Mouse (Mus musculus): ENCODE results near the gene Igfbp6. TPM values are rescaled to one million over a fixed set of nuclear protein-coding genes. Genes with fewer than 3 reads are reported as not detected.
A peak's percentile ranks its signal among the peaks of the same experiment; 100 is the strongest.

Igfbp6 gene
- polyA plus RNA-seq, 1 experiment from 2014 or later: 0.05 TPM

DNA sequence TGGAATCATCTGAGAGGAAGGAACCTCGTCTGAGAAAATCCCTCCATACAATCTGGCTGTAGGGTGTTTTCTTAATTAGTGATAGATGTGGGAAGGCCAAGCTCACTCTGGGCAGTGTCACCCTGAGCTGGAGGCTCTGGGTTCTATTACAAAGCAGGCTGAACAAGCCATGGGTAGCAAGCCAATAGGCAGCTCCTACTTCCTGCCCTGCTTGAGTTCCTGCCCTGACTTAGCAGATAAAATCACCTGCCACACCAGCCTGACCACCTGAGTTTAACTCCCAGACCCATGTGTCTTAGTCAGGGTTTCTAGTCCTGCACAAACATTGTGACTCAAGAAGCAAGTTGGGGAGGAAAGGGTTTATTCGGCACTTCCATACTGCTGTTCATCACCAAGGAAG, 24.9 kb downstream of the Igfbp6 start:
- DNase-seq (ENCODE audit: low read depth, low spot score) (no peak), ATAC-seq (no peak)
- no peaks in the 10 kb centered on the region for H3K27me3 ChIP-seq
- in situ Hi-C loops (cut with MboI; ENCODE audit: low pct_unique_long_range_greater_than_20kb): no loop called here
- TF ChIP-seq CTCF (IDR thresholded peaks at IDR 0.05): no peak
- POLR2A ChIA-PET: no interaction called here
- CTCF ChIA-PET: interaction anchor here (1.1 kb wide), 1 partner anchor 9 kb away, joined by 4 read pairs; no protein-coding TSS in a partner anchor

DNA sequence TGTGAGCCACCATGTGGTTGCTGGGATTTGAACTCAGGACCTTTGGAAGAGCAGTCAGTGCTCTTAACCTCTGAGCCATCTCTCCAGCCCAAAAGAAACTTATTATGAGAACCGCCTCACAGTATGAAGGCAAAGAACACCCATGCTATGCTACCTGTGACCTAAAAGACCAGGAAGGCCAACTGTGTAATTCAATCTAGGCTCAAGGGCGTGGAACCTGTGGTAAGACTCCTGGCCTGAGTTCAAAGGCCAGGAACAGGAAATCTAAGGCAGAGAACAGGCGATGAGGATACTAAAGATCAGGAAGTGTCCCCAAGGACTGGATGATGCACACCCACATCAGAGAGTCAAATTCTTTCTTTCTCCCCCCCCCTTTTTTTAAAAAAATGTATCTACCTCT, 29.4 kb downstream of the Igfbp6 start:
- ATAC-seq (no peak), DNase-seq (ENCODE audit: low read depth, low spot score) (no peak)
- in situ Hi-C loops (cut with MboI; ENCODE audit: low pct_unique_long_range_greater_than_20kb): no loop called here
- CTCF ChIA-PET: no interaction called here
- no peaks in the 10 kb centered on the region for H3K27me3 ChIP-seq
- no peak for TF ChIP-seq CTCF (IDR thresholded peaks at IDR 0.05)
- POLR2A ChIA-PET: no interaction called here

DNA sequence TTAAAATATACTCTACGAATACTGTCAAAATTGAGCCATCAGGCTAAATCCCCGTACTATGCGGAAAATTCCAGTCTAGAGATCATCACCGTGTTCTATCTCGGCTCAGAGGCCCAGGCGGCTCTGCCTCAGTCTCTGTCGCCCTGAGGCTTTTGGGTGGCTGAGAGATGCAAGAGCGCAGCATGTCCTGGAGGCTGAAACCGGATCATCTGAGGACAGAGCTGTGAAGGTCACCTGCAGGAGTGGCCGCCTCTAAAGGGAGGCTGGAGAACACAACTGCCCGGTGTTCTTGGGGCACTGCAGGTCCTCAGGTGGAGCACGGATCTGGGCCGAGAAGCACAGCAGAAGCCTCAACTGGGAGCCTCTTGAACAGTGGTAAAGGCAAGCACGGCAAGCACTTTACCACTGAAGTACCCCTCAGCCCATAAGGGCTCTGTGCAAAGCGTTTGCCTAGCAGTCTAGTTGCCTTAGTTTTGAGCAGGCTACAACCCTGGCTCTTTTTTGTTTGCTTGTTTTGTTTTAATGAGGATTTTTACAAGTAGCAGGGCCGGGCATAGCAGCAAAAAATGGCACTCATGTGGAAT, 31.7 kb downstream of the Igfbp6 start:
- ChIA-PET POLR2A (interaction anchor here (1.1 kb wide), 2 partner anchors 10 to 31 kb away, joined by 3 to 4 read pairs; no protein-coding TSS in a partner anchor), CTCF (interaction anchor here (1.8 to 6.1 kb wide), 4 partner anchors 10 to 60 kb away, joined by 3 to 71 read pairs (median 10); no protein-coding TSS in a partner anchor)
- no peaks in the 10 kb centered on the region for H3K27me3 ChIP-seq
- in situ Hi-C loops (cut with MboI; ENCODE audit: low pct_unique_long_range_greater_than_20kb): loop anchor here (5.0 kb wide), 1 partner anchor 46 kb away; no protein-coding TSS in a partner anchor
- ATAC-seq: no peak
- TF ChIP-seq CTCF (IDR thresholded peaks at IDR 0.05): no peak
- DNase-seq (ENCODE audit: low read depth, low spot score): no peak

DNA sequence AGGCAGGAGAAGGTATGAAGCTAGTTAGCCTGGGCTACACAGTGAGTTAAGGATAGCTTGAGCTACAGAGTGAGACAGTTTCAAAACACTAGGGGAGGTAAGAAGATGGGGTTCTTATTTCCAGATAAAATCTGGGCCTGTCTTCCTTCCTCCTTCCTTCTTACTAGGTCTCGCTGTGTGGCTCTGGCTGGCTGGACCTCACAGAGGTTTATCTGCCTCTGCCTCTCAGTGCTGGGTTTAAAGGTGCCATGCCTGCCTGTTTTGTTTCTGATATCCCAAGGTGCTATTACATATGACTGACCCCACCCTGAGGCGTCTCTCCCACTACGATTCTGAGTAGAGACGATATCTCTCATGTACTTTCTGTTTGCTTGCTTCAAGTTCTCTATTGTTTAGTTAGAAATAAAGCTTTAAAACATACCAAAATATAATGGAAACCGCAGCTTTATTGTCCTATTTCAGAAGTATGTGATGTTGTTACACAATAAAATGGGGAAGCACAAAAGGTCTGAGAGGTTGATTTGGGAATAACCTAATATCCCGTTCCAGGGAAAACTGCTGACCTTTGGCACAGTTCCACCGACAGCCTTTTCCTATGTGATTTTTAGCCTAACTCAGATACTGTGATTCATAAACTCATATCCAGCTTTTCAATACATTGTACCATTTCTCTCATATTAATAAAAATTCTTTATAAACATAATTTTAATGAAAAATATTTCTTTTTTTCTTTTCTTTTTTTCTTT, 32.6 kb downstream of the Igfbp6 start:
- no peaks in the 10 kb centered on the region for H3K27me3 ChIP-seq
- in situ Hi-C loops (cut with MboI; ENCODE audit: low pct_unique_long_range_greater_than_20kb): loop anchor here (5.0 kb wide), 1 partner anchor 46 kb away; no protein-coding TSS in a partner anchor
- CTCF ChIA-PET: interaction anchor here (1.8 to 6.1 kb wide), 4 partner anchors 11 to 59 kb away, joined by 3 to 71 read pairs (median 9); partner anchors contain the start of gene Csad
- no peak for ATAC-seq
- DNase-seq (ENCODE audit: low read depth, low spot score): no peak
- POLR2A ChIA-PET: interaction anchor here (1.1 kb wide), 2 partner anchors 10 to 30 kb away, joined by 3 to 4 read pairs; no protein-coding TSS in a partner anchor
- no peak for TF ChIP-seq CTCF (IDR thresholded peaks at IDR 0.05)

DNA sequence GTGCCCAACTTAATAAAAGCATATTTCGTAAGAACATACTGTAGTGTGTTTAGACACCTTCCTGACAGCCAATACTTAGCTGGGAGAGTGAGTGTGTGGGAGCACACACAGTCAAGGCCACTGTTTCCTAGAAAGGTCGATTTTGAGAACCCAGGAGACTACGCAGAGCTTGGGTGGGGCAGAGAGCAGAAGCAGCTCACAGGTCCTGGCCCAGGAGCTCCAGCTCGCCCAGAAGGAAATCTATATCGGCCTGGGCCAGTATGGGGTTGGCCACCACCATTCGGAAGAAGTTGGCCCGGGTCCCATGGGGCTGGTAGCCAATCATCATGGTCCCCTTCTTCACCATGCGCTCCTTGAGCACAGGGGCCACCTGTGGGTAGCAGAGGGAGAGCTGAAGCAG, 33.3 kb downstream of the Igfbp6 start:
- TF ChIP-seq CTCF (IDR thresholded peaks at IDR 0.05): no peak
- ChIA-PET CTCF (interaction anchor here (0.7 to 6.1 kb wide), 10 partner anchors 9 to 58 kb away, joined by 3 to 71 read pairs (median 4); partner anchors contain the start of gene Csad), POLR2A (interaction anchor here (1.2 to 1.3 kb wide), 2 partner anchors 44 to 47 kb away, joined by 3 to 5 read pairs; no protein-coding TSS in a partner anchor)
- ATAC-seq: no peak
- DNase-seq (ENCODE audit: low read depth, low spot score): no peak
- in situ Hi-C loops (cut with MboI; ENCODE audit: low pct_unique_long_range_greater_than_20kb): loop anchor here (5.0 kb wide), 1 partner anchor 45 kb away; no protein-coding TSS in a partner anchor
- H3K27me3 ChIP-seq: no peaks in the 10 kb centered on the region

DNA sequence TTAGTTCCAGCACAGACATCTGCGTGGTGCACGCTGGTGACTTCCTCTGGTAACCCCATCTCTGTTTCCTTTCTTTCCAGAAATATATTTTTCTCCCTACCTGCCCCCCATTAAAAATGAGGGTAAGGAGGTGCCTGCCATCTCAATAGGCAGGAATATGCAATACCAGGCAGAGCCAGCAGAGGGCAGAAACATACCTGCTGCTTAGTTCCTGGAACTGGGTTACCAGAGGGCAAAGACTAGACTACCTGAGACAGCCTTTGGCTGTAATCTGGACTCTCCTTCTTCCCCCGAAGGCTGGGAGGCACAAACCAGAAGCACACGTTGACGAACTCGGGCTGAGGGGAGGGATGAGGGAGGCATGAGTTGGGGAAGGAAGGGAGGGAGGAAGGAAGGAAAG, 34.1 kb downstream of the Igfbp6 start:
- ATAC-seq (peak; percentile 44), DNase-seq (ENCODE audit: low read depth, low spot score) (no peak)
- POLR2A ChIA-PET: interaction anchor here (1.2 to 1.3 kb wide), 2 partner anchors 43 to 46 kb away, joined by 3 to 5 read pairs; no protein-coding TSS in a partner anchor
- in situ Hi-C loops (cut with MboI; ENCODE audit: low pct_unique_long_range_greater_than_20kb): loop anchor here (5.0 kb wide), 1 partner anchor 44 kb away; no protein-coding TSS in a partner anchor
- H3K27me3 ChIP-seq: no peaks in the 10 kb centered on the region
- CTCF ChIA-PET: interaction anchor here (0.7 to 6.1 kb wide), 10 partner anchors 10 to 71 kb away, joined by 3 to 71 read pairs (median 4); partner anchors contain the start of gene Csad
- peak; percentile 97 for TF ChIP-seq CTCF (IDR thresholded peaks at IDR 0.05)

DNA sequence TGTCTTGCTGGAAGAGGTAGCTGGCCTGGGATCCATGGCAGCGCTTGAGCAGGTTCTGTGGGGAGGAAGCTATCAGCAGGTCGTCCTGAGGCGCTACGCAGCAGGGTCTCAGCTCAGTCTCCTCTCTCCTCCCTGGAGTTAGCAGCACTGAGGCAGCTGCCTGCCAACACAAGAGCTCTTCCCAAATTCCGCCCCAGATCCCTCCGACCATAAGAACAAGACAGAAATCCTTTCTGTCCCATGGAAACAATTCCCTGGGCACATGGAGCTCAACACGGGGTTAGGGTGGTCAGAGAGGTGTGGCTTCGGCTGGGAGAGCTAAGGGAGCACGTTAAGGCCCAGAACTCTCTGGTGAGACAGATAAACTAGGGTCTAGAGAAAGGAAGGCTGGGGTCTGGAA, 34.9 kb downstream of the Igfbp6 start:
- no peaks in the 10 kb centered on the region for H3K27me3 ChIP-seq
- POLR2A ChIA-PET: interaction anchor here (1.1 kb wide), 1 partner anchor 45 kb away, joined by 3 read pairs; no protein-coding TSS in a partner anchor
- CTCF ChIA-PET: interaction anchor here (1.3 to 6.1 kb wide), 2 partner anchors 44 to 71 kb away, joined by 5 to 71 read pairs; no protein-coding TSS in a partner anchor
- DNase-seq (ENCODE audit: low read depth, low spot score) (no peak), ATAC-seq (no peak)
- TF ChIP-seq CTCF (IDR thresholded peaks at IDR 0.05): no peak
- in situ Hi-C loops (cut with MboI; ENCODE audit: low pct_unique_long_range_greater_than_20kb): loop anchor here (5.0 kb wide), 1 partner anchor 43 kb away; no protein-coding TSS in a partner anchor

DNA sequence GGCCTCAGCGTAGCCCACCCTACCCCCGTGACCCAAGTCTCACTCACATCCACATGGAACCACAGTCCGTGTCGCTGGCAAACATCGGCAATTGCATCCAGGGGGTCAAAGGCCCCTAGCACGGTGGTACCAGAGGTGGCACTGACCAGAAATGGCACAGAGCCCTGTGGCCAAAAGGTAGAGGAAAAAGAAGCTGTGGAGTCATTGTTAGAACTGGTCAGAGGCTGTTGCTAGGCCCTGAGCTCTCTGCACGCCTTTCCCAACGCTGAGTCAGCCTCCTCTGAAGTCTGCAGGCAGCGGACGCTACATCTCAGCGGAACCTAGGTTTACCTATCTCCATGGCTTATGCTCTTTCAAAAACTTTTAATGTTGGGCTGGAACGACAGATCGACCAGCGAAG, 35.8 kb downstream of the Igfbp6 start:
- in situ Hi-C loops (cut with MboI; ENCODE audit: low pct_unique_long_range_greater_than_20kb): loop anchor here (5.0 kb wide), 1 partner anchor 42 kb away; no protein-coding TSS in a partner anchor
- ChIA-PET POLR2A (interaction anchor here (0.7 to 1.6 kb wide), 3 partner anchors 25 to 44 kb away, joined by 3 to 4 read pairs (median 3); no protein-coding TSS in a partner anchor), CTCF (interaction anchor here (1.3 to 6.1 kb wide), 4 partner anchors 11 to 43 kb away, joined by 3 to 71 read pairs (median 4); no protein-coding TSS in a partner anchor)
- DNase-seq (ENCODE audit: low read depth, low spot score) (no peak), ATAC-seq (no peak)
- H3K27me3 ChIP-seq: no peaks in the 10 kb centered on the region
- TF ChIP-seq CTCF (IDR thresholded peaks at IDR 0.05): no peak

DNA sequence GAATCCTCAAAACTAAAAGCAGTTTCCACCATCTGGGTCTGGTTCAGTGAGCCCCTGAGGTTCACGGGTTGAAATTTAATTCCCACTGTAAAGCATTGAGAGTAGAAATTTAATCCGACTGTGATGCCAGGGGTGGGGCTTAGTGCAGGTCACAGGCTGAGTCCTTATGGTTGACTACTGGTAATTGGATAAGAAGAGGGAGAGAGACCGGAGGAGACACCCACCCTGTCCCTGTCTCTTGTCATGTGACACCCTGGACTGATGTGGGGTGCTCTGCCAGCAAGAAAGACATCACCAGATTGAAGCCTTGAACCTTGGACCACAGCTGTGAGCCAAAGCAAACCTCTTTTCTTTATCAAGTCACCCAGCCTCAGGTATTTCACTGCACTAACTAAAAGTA, 38.9 kb downstream of the Igfbp6 start:
- ChIA-PET CTCF (no interaction called here), POLR2A (no interaction called here)
- TF ChIP-seq CTCF (IDR thresholded peaks at IDR 0.05): no peak
- no peaks in the 10 kb centered on the region for H3K27me3 ChIP-seq
- ATAC-seq: no peak
- DNase-seq (ENCODE audit: low read depth, low spot score): no peak
- in situ Hi-C loops (cut with MboI; ENCODE audit: low pct_unique_long_range_greater_than_20kb): no loop called here

DNA sequence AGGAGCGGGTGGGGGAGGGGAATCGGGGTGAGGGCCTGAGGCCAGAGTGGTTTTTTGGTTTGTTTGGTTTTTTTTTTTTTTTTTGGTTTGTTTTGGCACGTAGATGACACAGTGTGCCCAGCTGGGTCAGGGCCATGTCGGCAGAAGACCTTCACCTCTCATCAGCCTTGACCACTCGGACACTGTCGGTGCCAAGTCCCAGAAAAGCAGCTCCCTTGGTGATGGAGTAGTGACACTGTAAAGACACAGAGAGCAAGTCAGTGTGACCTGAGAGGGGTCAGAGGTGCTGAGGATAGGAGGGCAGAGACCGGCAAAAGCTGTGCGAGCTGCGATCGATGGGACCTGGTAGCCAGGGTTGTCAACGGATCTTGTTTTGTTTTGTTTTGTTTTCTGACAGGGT, 42.1 kb downstream of the Igfbp6 start:
- in situ Hi-C loops (cut with MboI; ENCODE audit: low pct_unique_long_range_greater_than_20kb): no loop called here
- no peak for TF ChIP-seq CTCF (IDR thresholded peaks at IDR 0.05)
- ChIA-PET CTCF (interaction anchor here (0.7 kb wide), 1 partner anchor 38 kb away, joined by 3 read pairs; no protein-coding TSS in a partner anchor), POLR2A (interaction anchor here (0.6 to 1.1 kb wide), 2 partner anchors 10 to 57 kb away, joined by 3 to 5 read pairs; no protein-coding TSS in a partner anchor)
- ATAC-seq (no peak), DNase-seq (ENCODE audit: low read depth, low spot score) (no peak)
- no peaks in the 10 kb centered on the region for H3K27me3 ChIP-seq

Measured in Patski (cell line).